Mouse (Mus musculus): Measurements from ENCODE around the gene Ptprm. TPM values are rescaled to one million over a fixed set of nuclear protein-coding genes. Genes with fewer than 3 reads are reported as not detected.

The Ptprm gene
- polyA plus RNA-seq, 1 experiment from 2014 or later, result 16.3 TPM

GRCm38 (mm10) chr17:67193728-67194127 lies 160.5 kb downstream of the Ptprm start:
- 75% methylated on average over 5 of the region's 5 CpGs for WGBS
- Histone ChIP-seq H3K27me3 (no peaks in the 10 kb centered on the region), H3K9me3 (no peaks in the 10 kb centered on the region), H3K4me2 (no peak overlapping the region), H3K4me3 (no peak overlapping the region), H3K9ac (no peak overlapping the region), H3K4me1 (replicated peaks) (peaks cover 9% of the 10 kb centered on the region), H3K36me3 (no peaks in the 10 kb centered on the region), H3K27ac (no peak overlapping the region)
- ATAC-seq (ENCODE audit: low FRiP score), result no peak

DNA sequence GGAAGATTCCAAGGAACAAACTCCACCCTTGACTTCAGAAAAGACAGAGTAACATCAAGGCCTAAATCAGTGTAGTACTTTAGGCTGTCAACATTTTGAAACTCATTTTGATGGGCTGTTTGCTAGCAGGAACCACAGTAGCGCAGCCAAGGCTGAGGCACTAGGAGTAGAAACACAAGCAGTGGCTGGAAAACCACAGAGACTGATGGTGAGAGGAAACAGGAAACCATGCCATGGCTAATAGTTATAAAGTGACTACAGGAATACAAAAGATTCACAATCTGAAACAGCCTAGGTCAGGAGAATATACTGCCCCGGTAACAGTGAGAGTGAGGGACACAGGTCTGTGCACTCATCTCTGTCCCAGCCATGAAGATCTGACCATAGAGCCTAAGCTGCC lies 165.7 kb downstream of the Ptprm start:
- 94% methylated on average over 2 of the region's 2 CpGs for WGBS
- Histone ChIP-seq H3K4me2 (no peak overlapping the region), H3K36me3 (no peaks in the 10 kb centered on the region)

DNA sequence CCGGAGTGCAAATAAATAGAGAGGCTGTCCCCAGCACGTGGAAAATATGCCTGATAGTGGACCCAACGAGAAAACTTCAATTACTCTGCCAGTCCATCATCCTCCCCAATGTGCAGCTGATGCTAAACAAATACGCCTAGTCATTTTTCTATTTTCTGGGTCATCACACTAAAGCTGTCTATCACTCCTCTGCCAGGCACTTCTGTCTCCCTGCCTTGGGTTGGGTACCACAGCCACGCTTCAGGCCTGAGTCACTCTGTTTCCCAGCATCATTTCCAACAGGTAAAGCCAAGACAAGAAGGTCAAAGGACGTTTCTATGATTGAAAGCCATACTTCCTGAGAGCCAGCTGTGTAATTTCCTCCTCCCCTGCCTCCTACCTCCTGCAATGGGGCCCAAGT lies 167.4 kb downstream of the Ptprm start:
- WGBS, result 60% methylated on average over 6 of the region's 6 CpGs
- Histone ChIP-seq H3K36me3 (no peaks in the 10 kb centered on the region), H3K27me3 (no peaks in the 10 kb centered on the region), H3K9ac (no peak overlapping the region), H3K27ac (no peak overlapping the region), H3K4me2 (no peak overlapping the region), H3K9me3 (no peaks in the 10 kb centered on the region), H3K4me3 (no peak overlapping the region), H3K4me1 (replicated peaks) (0 out of 2 replicates have a peak, but pooled peaks cover 3% of the 10 kb centered on the region)
- ATAC-seq (ENCODE audit: low FRiP score), result no peak

More for the DNA sequence above, 165.7 kb downstream of the Ptprm start:
- no peak for ATAC-seq (ENCODE audit: low FRiP score)
- Histone ChIP-seq H3K9me3 (no peaks in the 10 kb centered on the region), H3K4me3 (no peak overlapping the region), H3K27ac (no peak overlapping the region), H3K4me1 (replicated peaks) (0 out of 2 replicates have a peak, but pooled peaks cover 3% of the 10 kb centered on the region), H3K27me3 (no peaks in the 10 kb centered on the region), H3K9ac (no peak overlapping the region)

GRCm38 (mm10) chr17:67185942-67186341 lies 168.3 kb downstream of the Ptprm start:
- no peaks in the 10 kb centered on the region for H3K27me3 ChIP-seq
- WGBS, result 90% methylated on average over 6 of the region's 6 CpGs
- H3K4me2 ChIP-seq, result no peak overlapping the region
- no peak for ATAC-seq (ENCODE audit: low FRiP score)
- no peaks in the 10 kb centered on the region for H3K9me3 ChIP-seq
- H3K4me1 ChIP-seq (replicated peaks), result 0 out of 2 replicates have a peak, but pooled peaks cover 3% of the 10 kb centered on the region
- H3K4me3 ChIP-seq, result no peak overlapping the region
- H3K36me3 ChIP-seq, result no peaks in the 10 kb centered on the region
- H3K27ac ChIP-seq, result no peak overlapping the region
- no peak overlapping the region for H3K9ac ChIP-seq

DNA sequence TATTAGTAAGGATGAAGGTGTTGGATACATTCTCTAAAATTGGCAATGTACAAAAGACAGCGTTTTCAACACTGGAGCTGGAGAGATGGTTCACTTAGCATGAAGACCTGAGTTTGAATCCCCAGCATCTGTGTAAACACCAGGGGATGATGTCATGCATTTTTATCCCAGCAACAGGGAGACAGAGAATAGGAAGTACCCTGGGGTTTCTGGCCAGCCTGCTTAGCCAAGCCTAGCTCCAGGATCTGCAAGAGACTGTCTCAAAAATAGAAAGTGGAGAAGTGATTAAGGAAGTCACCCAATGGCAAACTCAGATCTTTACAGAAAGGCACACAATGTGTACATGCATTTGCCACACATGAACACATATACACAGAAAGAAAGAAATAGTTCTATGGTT lies 174.8 kb downstream of the Ptprm start:
- H3K4me3 ChIP-seq, result no peak overlapping the region
- H3K4me2 ChIP-seq, result no peak overlapping the region
- H3K27ac ChIP-seq, result no peak overlapping the region
- H3K27me3 ChIP-seq, result no peaks in the 10 kb centered on the region
- H3K36me3 ChIP-seq, result no peaks in the 10 kb centered on the region
- no peaks in the 10 kb centered on the region for H3K9me3 ChIP-seq
- WGBS, result 89% methylated on average over 1 of the region's 1 CpGs
- no peaks in the 10 kb centered on the region for H3K4me1 ChIP-seq (replicated peaks)
- H3K9ac ChIP-seq, result no peak overlapping the region
- ATAC-seq (ENCODE audit: low FRiP score), result no peak

- H3K4me3 ChIP-seq, result no peak overlapping the region
- no peaks in the 10 kb centered on the region for H3K27me3 ChIP-seq
- no peak for ATAC-seq (ENCODE audit: low FRiP score)
- no peaks in the 10 kb centered on the region for H3K4me1 ChIP-seq (replicated peaks)
- no peak overlapping the region for H3K9ac ChIP-seq
- 76% methylated on average over 5 of the region's 5 CpGs for WGBS
- no peak overlapping the region for H3K4me2 ChIP-seq
- no peak overlapping the region for H3K27ac ChIP-seq
- no peaks in the 10 kb centered on the region for H3K9me3 ChIP-seq
- no peaks in the 10 kb centered on the region for H3K36me3 ChIP-seq
Measured at GRCm38 (mm10) chr17:67178686-67179265, 175.5 kb downstream of the Ptprm start.

DNA sequence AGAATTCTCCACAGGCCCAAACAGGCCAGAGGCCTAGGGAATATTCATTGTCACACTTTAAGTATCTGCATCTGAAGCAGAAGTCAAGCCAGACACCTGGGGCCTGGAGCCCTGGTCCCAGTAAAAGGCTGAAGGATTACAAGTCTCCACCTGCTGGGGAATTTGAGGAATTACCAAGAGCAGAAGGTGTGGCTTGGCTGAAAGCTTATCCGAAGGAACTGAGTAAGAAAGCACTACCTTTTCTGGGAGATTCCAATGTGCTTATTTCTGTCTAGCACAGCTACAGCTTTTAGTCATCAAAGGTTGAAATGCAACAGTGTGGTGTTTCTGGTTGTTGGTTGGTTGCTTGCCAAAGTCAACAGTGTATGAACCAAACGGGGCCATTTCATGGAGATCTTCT lies 178.4 kb downstream of the Ptprm start:
- WGBS, result 61% methylated on average over 2 of the region's 2 CpGs
- Histone ChIP-seq H3K27me3 (no peaks in the 10 kb centered on the region), H3K4me2 (no peak overlapping the region)

DNA sequence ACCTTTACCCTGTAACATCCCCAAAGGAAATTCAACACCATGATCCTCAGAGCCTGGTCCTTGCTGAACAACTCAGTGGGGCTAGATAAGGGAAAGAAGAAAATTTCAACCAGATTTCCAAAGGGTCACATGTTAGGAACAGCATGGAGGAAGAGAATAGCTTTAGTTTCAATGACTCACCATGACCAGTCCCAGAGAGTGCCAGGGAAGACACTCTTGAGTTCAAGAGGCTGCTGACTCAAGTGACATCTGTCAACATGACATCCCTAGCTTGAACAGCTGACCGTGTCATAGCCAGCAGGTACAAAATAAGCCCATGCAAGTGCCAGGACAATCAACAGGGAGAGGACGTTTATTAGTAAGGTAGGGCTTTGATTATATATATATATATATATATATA lies 182.9 kb downstream of the Ptprm start:
- Histone ChIP-seq H3K36me3 (no peaks in the 10 kb centered on the region), H3K9ac (no peak overlapping the region), H3K9me3 (no peaks in the 10 kb centered on the region), H3K27me3 (no peaks in the 10 kb centered on the region), H3K4me3 (no peak overlapping the region), H3K27ac (no peak overlapping the region), H3K4me1 (replicated peaks) (peaks cover 4% of the 10 kb centered on the region; the same call in 1 of the 2 replicates), H3K4me2 (no peak overlapping the region)
- WGBS, result 88% methylated on average over 2 of the region's 2 CpGs
- no peak for ATAC-seq (ENCODE audit: low FRiP score)

More for the DNA sequence above, 178.4 kb downstream of the Ptprm start:
- no peaks in the 10 kb centered on the region for H3K36me3 ChIP-seq
- no peak overlapping the region for H3K9ac ChIP-seq
- no peaks in the 10 kb centered on the region; the same call in 1 of the 2 replicates for H3K4me1 ChIP-seq (replicated peaks)
- 0 out of 2 replicates have a peak, but pooled peaks have one; percentile 54 for ATAC-seq (ENCODE audit: low FRiP score)
- no peak overlapping the region for H3K27ac ChIP-seq
- no peaks in the 10 kb centered on the region for H3K9me3 ChIP-seq
- H3K4me3 ChIP-seq, result no peak overlapping the region

DNA sequence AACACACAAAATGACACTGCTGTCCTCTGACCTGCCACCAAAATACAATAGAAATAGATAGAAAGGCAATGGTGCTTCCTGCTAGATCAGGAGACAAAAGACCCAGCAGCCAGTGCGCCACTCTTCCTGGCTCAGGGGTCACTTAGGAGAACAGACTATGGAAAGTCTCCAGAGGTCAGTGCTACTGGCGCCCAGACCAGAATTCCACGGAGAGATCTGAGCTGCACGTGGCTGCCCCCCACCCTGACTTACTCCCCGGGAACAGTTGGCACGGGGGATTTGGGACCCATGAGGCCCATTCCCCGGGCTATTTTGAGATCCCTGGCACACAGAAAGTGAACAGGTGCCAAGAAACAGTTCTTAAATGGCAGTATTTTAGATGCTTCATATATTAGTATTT lies 183.6 kb downstream of the Ptprm start:
- H3K4me3 ChIP-seq, result no peak overlapping the region
- H3K27me3 ChIP-seq, result no peaks in the 10 kb centered on the region
- ATAC-seq (ENCODE audit: low FRiP score), result no peak
- WGBS, result 54% methylated on average over 7 of the region's 7 CpGs
- no peaks in the 10 kb centered on the region for H3K36me3 ChIP-seq
- H3K4me2 ChIP-seq, result no peak overlapping the region
- peaks cover 4% of the 10 kb centered on the region; the same call in 1 of the 2 replicates for H3K4me1 ChIP-seq (replicated peaks)
- H3K9me3 ChIP-seq, result no peaks in the 10 kb centered on the region
- no peak overlapping the region for H3K9ac ChIP-seq
- H3K27ac ChIP-seq, result no peak overlapping the region

DNA sequence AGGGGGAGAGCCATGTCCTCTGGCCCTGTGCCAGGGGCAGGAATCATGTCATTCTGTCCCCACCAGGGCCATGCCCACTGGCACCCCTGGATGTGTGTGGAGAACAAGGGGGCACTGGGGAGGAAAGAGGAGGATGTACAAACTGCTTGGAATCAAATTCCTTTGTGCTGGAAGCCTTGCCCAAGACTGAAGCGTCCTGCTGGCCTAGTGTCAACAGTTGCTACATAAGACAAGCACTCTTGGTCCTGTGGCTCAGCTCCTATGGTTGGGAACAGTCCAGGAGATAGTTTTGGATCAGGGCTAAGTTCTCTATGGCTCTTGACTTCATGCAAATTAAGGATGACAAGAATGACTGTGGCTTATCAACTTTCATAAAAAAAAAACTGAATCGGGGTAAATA lies 188.4 kb downstream of the Ptprm start:
- Histone ChIP-seq H3K9me3 (no peaks in the 10 kb centered on the region), H3K36me3 (no peaks in the 10 kb centered on the region), H3K4me3 (no peak overlapping the region), H3K27ac (no peak overlapping the region), H3K4me2 (no peak overlapping the region), H3K27me3 (no peaks in the 10 kb centered on the region), H3K4me1 (replicated peaks) (peaks cover 7% of the 10 kb centered on the region; the same call in 1 of the 2 replicates), H3K9ac (no peak overlapping the region)
- ATAC-seq (ENCODE audit: low FRiP score), result no peak
- 96% methylated on average over 2 of the region's 2 CpGs for WGBS

DNA sequence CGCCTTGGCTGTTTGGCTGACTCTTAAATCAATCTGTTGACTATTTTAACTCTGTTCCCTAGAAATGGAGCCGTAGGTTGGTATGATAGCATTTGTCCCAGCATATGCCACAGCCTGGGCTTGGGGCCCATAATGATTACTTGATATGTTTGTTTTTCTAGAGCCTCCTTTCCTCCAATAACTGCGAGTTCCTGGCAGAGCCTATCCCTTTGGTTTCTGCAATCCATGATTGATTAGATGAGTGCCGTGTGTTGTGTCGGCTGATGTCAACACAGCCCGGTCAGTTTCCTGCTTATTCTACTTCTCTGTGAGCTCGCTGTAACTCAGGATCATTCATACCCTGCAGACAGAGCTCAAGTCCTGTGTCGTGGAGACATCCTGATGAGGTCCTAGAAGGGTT lies 194.6 kb downstream of the Ptprm start:
- no peak overlapping the region for H3K9ac ChIP-seq
- 88% methylated on average over 8 of the region's 8 CpGs for WGBS
- no peak for ATAC-seq (ENCODE audit: low FRiP score)
- peaks cover 8% of the 10 kb centered on the region for H3K4me1 ChIP-seq (replicated peaks)
- no peak overlapping the region for H3K4me2 ChIP-seq
- no peaks in the 10 kb centered on the region for H3K9me3 ChIP-seq
- H3K4me3 ChIP-seq, result no peak overlapping the region
- no peaks in the 10 kb centered on the region for H3K27me3 ChIP-seq
- H3K27ac ChIP-seq, result no peak overlapping the region
- no peaks in the 10 kb centered on the region for H3K36me3 ChIP-seq

DNA sequence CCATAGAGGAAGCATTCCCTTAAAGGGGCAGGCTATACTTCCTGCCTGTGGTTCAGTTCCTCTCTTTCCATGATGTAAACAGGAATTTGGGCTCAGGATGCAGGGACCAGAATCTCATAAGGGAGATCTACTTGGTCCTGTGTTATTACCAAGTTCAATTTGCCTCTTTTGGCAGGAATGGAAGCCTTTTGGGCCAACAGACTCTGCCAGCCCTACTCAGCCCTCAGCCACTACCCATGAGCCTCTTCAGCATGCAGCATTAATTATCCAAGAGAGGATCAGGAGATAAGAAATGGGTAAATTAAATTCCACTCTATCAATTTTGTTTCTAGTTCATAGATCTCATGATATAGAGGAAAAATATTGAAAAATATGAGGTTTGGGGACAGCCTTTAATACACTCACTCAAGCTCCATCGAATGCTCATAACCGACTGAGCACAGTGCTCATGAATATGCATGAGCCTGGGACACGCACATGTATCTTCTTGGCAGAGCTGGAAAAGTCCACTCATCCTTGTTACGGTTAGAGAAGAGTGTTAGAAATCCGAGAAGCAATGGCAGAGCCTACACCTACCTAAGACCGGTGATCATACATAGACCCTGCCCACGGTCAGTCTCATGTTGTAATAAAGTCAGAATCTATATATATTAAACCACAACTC lies 197.0 kb downstream of the Ptprm start:
- ATAC-seq (ENCODE audit: low FRiP score), result peak; percentile 77; the same call in 1 of the 2 replicates
- Histone ChIP-seq H3K4me1 (replicated peaks) (peaks cover 5% of the 10 kb centered on the region), H3K36me3 (no peaks in the 10 kb centered on the region), H3K9ac (no peak overlapping the region), H3K27ac (no peak overlapping the region), H3K9me3 (no peaks in the 10 kb centered on the region), H3K4me2 (no peak overlapping the region), H3K27me3 (no peaks in the 10 kb centered on the region), H3K4me3 (no peak overlapping the region)
- WGBS, result 52% methylated on average over 7 of the region's 7 CpGs

GRCm38 (mm10) chr17:67152218-67152617 lies 202.0 kb downstream of the Ptprm start:
- Histone ChIP-seq H3K4me2 (no peak overlapping the region), H3K27me3 (no peaks in the 10 kb centered on the region), H3K9ac (no peak overlapping the region), H3K36me3 (no peaks in the 10 kb centered on the region), H3K4me3 (no peak overlapping the region), H3K27ac (no peak overlapping the region), H3K4me1 (replicated peaks) (peaks cover 5% of the 10 kb centered on the region), H3K9me3 (no peaks in the 10 kb centered on the region)
- 89% methylated on average over 3 of the region's 3 CpGs for WGBS
- no peak for ATAC-seq (ENCODE audit: low FRiP score)

Data from hindbrain, embryonic 13.5 days (tissue).